Mouse (Mus musculus): ENCODE data around the gene Dstyk. TPM values are rescaled to one million over a fixed set of nuclear protein-coding genes. Genes with fewer than 3 reads are reported as not detected.

Dstyk gene
- polyA plus RNA-seq, 1 experiment from 2014 or later: 15.7 TPM

- no peak for DNase-seq (ENCODE audit: low spot score)
- Histone ChIP-seq H3K4me1 (replicated peaks; ENCODE audit: control insufficient read depth, insufficient read depth, low read length) (peaks cover 2% of the 10 kb centered on the region; the same call in 1 of the 2 replicates), H3K36me3 (ENCODE audit: control insufficient read depth, insufficient read depth, low read length) (no peaks in the 10 kb centered on the region), H3K27ac (ENCODE audit: low read depth, low read length) (no peak overlapping the region), H3K4me3 (ENCODE audit: low read depth, low read length) (no peak overlapping the region), H3K9ac (ENCODE audit: low read length) (no peak overlapping the region), H3K27me3 (ENCODE audit: control insufficient read depth, insufficient read depth, low read length) (no peaks in the 10 kb centered on the region), H3K4me2 (ENCODE audit: low read depth, low read length, severe bottlenecking) (no peak overlapping the region), H3K9me3 (ENCODE audit: control insufficient read depth, low read length) (no peaks in the 10 kb centered on the region)
- ATAC-seq (replicated peaks; ENCODE audit: low FRiP score): no peak
- WGBS: 92% methylated on average over 5 of the region's 5 CpGs
These were observed 54.1 kb downstream of the Dstyk start for GRCm38 (mm10) chr1:132471499-132471898.

- Histone ChIP-seq H3K4me3 (ENCODE audit: low read depth, low read length) (no peak overlapping the region), H3K9me3 (ENCODE audit: control insufficient read depth, low read length) (no peaks in the 10 kb centered on the region), H3K4me2 (ENCODE audit: low read depth, low read length, severe bottlenecking) (no peak overlapping the region), H3K36me3 (ENCODE audit: control insufficient read depth, insufficient read depth, low read length) (no peaks in the 10 kb centered on the region), H3K9ac (ENCODE audit: low read length) (no peak overlapping the region), H3K27ac (ENCODE audit: low read depth, low read length) (no peak overlapping the region), H3K4me1 (replicated peaks; ENCODE audit: control insufficient read depth, insufficient read depth, low read length) (peaks cover 2% of the 10 kb centered on the region; the same call in 1 of the 2 replicates), H3K27me3 (ENCODE audit: control insufficient read depth, insufficient read depth, low read length) (no peaks in the 10 kb centered on the region)
- 53% methylated on average over 5 of the region's 5 CpGs for WGBS
- no peak for DNase-seq (ENCODE audit: low spot score)
- ATAC-seq (replicated peaks; ENCODE audit: low FRiP score): no peak
These were observed 55.2 kb downstream of the Dstyk start for GRCm38 (mm10) chr1:132472537-132472936.

DNA sequence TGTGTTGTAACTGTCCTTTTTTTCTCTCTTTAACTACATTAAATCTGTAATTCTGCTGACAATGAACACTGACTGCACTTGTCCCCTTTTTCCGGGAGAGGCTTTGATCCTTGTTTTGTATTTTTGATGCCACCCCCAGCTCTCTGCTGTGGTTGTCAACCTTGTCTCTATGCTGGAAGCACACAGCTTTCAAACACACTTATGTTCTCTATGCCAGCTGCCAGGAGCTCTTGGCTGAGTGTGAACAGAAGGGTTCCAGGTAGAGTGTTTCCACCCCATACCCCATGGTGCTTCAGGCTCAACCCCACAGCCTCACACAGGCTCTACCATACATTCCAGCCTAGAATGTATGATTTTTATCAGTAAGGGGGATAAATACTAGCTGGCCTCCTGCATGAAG is 57.1 kb downstream of the Dstyk start:
- H3K9ac ChIP-seq (ENCODE audit: low read length): no peak overlapping the region

DNA sequence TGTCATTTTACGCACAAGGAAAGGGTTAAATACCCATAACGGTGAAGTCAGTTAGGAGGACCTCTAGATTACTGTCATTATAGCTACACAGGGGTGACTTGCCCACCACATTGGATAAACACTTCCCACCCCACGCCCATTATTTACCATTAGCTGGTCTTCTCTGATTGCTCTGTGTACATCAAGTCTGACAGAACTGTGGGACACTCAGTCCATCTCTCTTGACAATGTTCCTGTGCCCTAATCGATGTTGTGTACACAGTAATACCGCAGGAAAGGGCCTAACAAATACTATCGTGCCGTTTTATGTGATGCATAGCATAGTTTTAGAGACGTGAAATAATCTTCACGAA is 59.2 kb downstream of the Dstyk start:
- H3K27ac ChIP-seq (ENCODE audit: low read depth, low read length): peak overlapping the region; percentile 50; the same call in 1 of the 2 replicates
- H3K4me2 ChIP-seq (ENCODE audit: low read depth, low read length, severe bottlenecking): peak overlapping the region; percentile 84
- no peaks in the 10 kb centered on the region for H3K9me3 ChIP-seq (ENCODE audit: control insufficient read depth, low read length)
- peak; percentile 68 for ATAC-seq (replicated peaks; ENCODE audit: low FRiP score)
- no peaks in the 10 kb centered on the region for H3K36me3 ChIP-seq (ENCODE audit: control insufficient read depth, insufficient read depth, low read length)
- H3K27me3 ChIP-seq (ENCODE audit: control insufficient read depth, insufficient read depth, low read length): no peaks in the 10 kb centered on the region
- no peak for DNase-seq (ENCODE audit: low spot score)
- peaks cover 2% of the 10 kb centered on the region; the same call in 1 of the 2 replicates for H3K4me1 ChIP-seq (replicated peaks; ENCODE audit: control insufficient read depth, insufficient read depth, low read length)
- peak overlapping the region; percentile 84 for H3K4me3 ChIP-seq (ENCODE audit: low read depth, low read length)
- WGBS: 6% methylated on average over 9 of the region's 9 CpGs
- peak overlapping the region; percentile 85 for H3K9ac ChIP-seq (ENCODE audit: low read length)

More for the DNA sequence above, 57.1 kb downstream of the Dstyk start:
- Histone ChIP-seq H3K36me3 (ENCODE audit: control insufficient read depth, insufficient read depth, low read length) (no peaks in the 10 kb centered on the region), H3K27me3 (ENCODE audit: control insufficient read depth, insufficient read depth, low read length) (no peaks in the 10 kb centered on the region), H3K4me1 (replicated peaks; ENCODE audit: control insufficient read depth, insufficient read depth, low read length) (peaks cover 2% of the 10 kb centered on the region; the same call in 1 of the 2 replicates), H3K27ac (ENCODE audit: low read depth, low read length) (no peak overlapping the region), H3K9me3 (ENCODE audit: control insufficient read depth, low read length) (no peaks in the 10 kb centered on the region), H3K4me2 (ENCODE audit: low read depth, low read length, severe bottlenecking) (no peak overlapping the region), H3K4me3 (ENCODE audit: low read depth, low read length) (no peak overlapping the region)
- DNase-seq (ENCODE audit: low spot score) (no peak), ATAC-seq (replicated peaks; ENCODE audit: low FRiP score) (no peak)
- 86% methylated on average over 1 of the region's 1 CpGs for WGBS

- H3K27me3 ChIP-seq (ENCODE audit: control insufficient read depth, insufficient read depth, low read length): no peaks in the 10 kb centered on the region
- DNase-seq (ENCODE audit: low spot score): peak; percentile 90
- peak within 1 kb of the TSS; percentile 84 for H3K4me2 ChIP-seq (ENCODE audit: low read depth, low read length, severe bottlenecking)
- under 1% methylated on average over 43 of the region's 43 CpGs for WGBS
- peaks cover 2% of the 10 kb centered on the region; the same call in 1 of the 2 replicates for H3K4me1 ChIP-seq (replicated peaks; ENCODE audit: control insufficient read depth, insufficient read depth, low read length)
- H3K9me3 ChIP-seq (ENCODE audit: control insufficient read depth, low read length): no peaks in the 10 kb centered on the region
- peak; percentile 86 for ATAC-seq (replicated peaks; ENCODE audit: low FRiP score)
- peak within 1 kb of the TSS; percentile 50; the same call in 1 of the 2 replicates for H3K27ac ChIP-seq (ENCODE audit: low read depth, low read length)
- peak within 1 kb of the TSS; percentile 85 for H3K9ac ChIP-seq (ENCODE audit: low read length)
- peak within 1 kb of the TSS; percentile 84 for H3K4me3 ChIP-seq (ENCODE audit: low read depth, low read length)
- no peaks in the 10 kb centered on the region for H3K36me3 ChIP-seq (ENCODE audit: control insufficient read depth, insufficient read depth, low read length)
These were observed 59.8 kb downstream of the Dstyk start, which contains the start of gene Rbbp5 for GRCm38 (mm10) chr1:132476928-132477691. Rbbp5 (plus strand) TSS chr1:132477365.

- Histone ChIP-seq H3K36me3 (ENCODE audit: control insufficient read depth, insufficient read depth, low read length) (no peaks in the 10 kb centered on the region), H3K27ac (ENCODE audit: low read depth, low read length) (no peak overlapping the region), H3K27me3 (ENCODE audit: control insufficient read depth, insufficient read depth, low read length) (no peaks in the 10 kb centered on the region), H3K4me1 (replicated peaks; ENCODE audit: control insufficient read depth, insufficient read depth, low read length) (peaks cover 2% of the 10 kb centered on the region; the same call in 1 of the 2 replicates), H3K9me3 (ENCODE audit: control insufficient read depth, low read length) (no peaks in the 10 kb centered on the region), H3K4me3 (ENCODE audit: low read depth, low read length) (no peak overlapping the region), H3K4me2 (ENCODE audit: low read depth, low read length, severe bottlenecking) (no peak overlapping the region), H3K9ac (ENCODE audit: low read length) (no peak overlapping the region)
- 80% methylated on average over 1 of the region's 1 CpGs for WGBS
- DNase-seq (ENCODE audit: low spot score): no peak
- ATAC-seq (replicated peaks; ENCODE audit: low FRiP score): no peak
These were observed 62.1 kb downstream of the Dstyk start for GRCm38 (mm10) chr1:132479438-132479837.

GRCm38 (mm10) chr1:132481619-132482018 is 64.3 kb downstream of the Dstyk start:
- no peaks in the 10 kb centered on the region for H3K27me3 ChIP-seq (ENCODE audit: control insufficient read depth, insufficient read depth, low read length)
- H3K9me3 ChIP-seq (ENCODE audit: control insufficient read depth, low read length): no peaks in the 10 kb centered on the region
- 90% methylated on average over 2 of the region's 2 CpGs for WGBS
- H3K4me2 ChIP-seq (ENCODE audit: low read depth, low read length, severe bottlenecking): no peak overlapping the region
- ATAC-seq (replicated peaks; ENCODE audit: low FRiP score): no peak
- no peak overlapping the region for H3K27ac ChIP-seq (ENCODE audit: low read depth, low read length)
- no peak overlapping the region for H3K4me3 ChIP-seq (ENCODE audit: low read depth, low read length)
- no peak for DNase-seq (ENCODE audit: low spot score)
- no peaks in the 10 kb centered on the region; the same call in 1 of the 2 replicates for H3K4me1 ChIP-seq (replicated peaks; ENCODE audit: control insufficient read depth, insufficient read depth, low read length)
- no peaks in the 10 kb centered on the region; the same call in 1 of the 2 replicates for H3K36me3 ChIP-seq (ENCODE audit: control insufficient read depth, insufficient read depth, low read length)
- no peak overlapping the region for H3K9ac ChIP-seq (ENCODE audit: low read length)

DNA sequence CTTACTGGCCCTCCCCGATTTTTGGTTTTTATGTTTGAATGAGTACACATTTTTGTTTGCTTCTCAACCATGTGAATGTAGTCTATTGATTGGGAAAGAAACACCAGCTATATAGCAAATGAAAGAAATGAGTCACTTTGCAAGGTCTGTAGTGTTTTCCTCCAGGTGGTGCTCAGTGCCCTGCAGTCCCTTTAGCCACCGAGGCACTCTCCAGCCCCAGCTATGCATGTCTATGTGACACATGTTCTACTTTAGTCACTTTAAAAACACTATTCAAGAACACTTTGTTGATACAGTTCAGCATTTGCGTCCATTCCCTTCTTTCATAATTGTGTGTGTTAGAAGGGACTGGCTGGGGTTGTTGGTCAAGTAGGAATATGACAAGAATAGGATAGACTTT is 65.9 kb downstream of the Dstyk start:
- WGBS: 88% methylated on average over 3 of the region's 3 CpGs
- no peak for ATAC-seq (replicated peaks; ENCODE audit: low FRiP score)

More for the DNA sequence above, 65.9 kb downstream of the Dstyk start:
- Histone ChIP-seq H3K4me2 (ENCODE audit: low read depth, low read length, severe bottlenecking) (no peak overlapping the region), H3K9me3 (ENCODE audit: control insufficient read depth, low read length) (no peaks in the 10 kb centered on the region), H3K4me3 (ENCODE audit: low read depth, low read length) (no peak overlapping the region), H3K4me1 (replicated peaks; ENCODE audit: control insufficient read depth, insufficient read depth, low read length) (no peaks in the 10 kb centered on the region; the same call in 1 of the 2 replicates), H3K27ac (ENCODE audit: low read depth, low read length) (no peak overlapping the region), H3K36me3 (ENCODE audit: control insufficient read depth, insufficient read depth, low read length) (no peaks in the 10 kb centered on the region; the same call in 1 of the 2 replicates), H3K27me3 (ENCODE audit: control insufficient read depth, insufficient read depth, low read length) (no peaks in the 10 kb centered on the region), H3K9ac (ENCODE audit: low read length) (no peak overlapping the region)
- no peak for DNase-seq (ENCODE audit: low spot score)
